Mouse (Mus musculus) small intestine, adult 2 months (tissue): ENCODE measurements around the gene Hist1h2bq.

Source experiments
- CTCF ChIP-seq: fragments of 200-500 bp; IDR thresholded peaks from 2 replicates; pipeline ENCODE4 v1.5.1; 2012; ENCODE audit warnings: low read depth, mild to moderate bottlenecking, control low read depth, inconsistent platforms, low read length, moderate library complexity, mixed read lengths; ENCODE audit not compliant: insufficient replicate concordance, insufficient read length; ENCODE audit errors: extremely low read depth
- POLR2A ChIP-seq: fragments of 200-500 bp; IDR thresholded peaks from 2 replicates; pipeline ENCODE4 v1.6.1; 2012; ENCODE audit warnings: low read depth, mild to moderate bottlenecking, control low read depth, inconsistent platforms, low read length, moderate library complexity

DNA sequence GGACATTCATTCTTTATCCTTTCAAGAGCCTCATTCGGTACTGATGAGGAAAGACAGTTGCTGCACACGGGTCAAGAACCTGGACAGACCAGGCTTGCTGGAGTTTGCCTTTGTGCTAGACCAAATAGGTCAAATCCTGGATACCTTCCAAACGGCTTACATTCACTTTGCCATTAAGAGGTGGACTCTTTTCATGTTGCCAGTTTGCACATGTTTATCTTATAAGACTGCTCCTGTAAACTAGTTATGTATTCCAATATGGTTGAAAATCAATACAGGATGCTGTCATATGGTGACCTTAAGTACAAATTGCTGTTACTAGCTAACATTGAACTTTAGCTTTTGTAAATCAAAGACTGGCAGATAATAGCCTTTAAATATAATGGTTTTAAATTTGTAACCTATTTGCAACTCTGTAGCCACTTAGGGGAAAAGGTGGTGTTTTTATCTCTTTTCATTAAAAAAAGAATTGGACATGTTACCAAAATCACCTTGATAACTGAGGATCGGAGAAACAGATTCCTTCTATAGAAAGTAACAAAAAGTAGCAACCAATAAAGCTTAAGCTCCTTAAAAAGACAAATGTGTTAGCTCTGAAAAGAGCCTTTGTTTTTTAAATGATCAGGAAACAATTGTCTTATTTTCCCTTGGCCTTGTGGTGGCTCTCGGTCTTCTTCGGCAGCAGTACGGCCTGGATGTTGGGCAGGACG, 23.7 kb downstream of the Hist1h2bq start:
- no peak for TF ChIP-seq CTCF
- no peak for TF ChIP-seq POLR2A
